Mouse (Mus musculus) thymus, postnatal 4 days (tissue): ENCODE measurements at regions not wholly inside any gene's neighbourhood (a gene's known extent, or its start where the extent isn't known, plus 50 kb on each side); places are given as distances from the start of the nearest gene placed in this dataset.

Source experiments
- DNase-seq: peaks from one replicate; pipeline ENCODE4 v3.0.0; 2021

- no peak for DNase-seq
Observed at GRCm38 (mm10) chr1:42351884-42352283, 343.7 kb upstream of the Pou3f3 start.

DNA sequence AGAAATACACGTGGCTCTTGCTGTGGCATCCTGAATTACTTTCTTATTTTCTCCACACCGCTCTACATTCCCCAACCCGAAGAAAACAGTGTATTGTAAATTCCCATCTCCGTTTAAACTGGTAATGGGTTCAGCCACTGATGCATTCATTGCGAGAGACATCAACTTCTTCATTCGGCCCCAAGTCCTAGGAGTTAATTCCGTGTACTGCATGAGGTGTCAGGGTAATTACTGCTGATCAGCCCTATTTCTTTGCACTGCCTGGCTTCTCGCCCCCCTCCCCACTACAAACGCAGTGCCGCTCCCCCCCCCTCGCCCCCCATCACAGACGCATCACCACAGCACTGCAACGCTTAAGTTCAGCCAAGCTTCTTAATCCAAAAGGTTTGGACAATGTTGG, 343.2 kb upstream of the Pou3f3 start:
- no peak for DNase-seq

DNA sequence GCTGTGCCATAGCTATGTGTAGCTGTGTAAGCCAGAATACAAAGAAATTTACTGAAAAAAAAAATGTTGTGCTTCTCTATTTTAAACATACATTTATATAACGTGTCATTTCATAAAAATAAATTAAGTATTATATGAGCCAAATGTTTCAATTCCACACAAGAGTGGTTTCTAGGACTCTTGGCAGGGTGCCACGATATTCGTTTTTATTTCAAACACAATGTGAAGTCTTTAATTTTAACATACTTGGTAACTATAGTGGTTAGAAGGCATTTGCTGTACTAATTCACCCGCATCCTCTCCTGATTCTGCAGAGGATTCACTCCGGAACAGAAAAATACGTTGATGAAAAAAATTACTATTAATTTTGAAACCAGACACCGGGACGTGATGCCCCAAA, 342.5 kb upstream of the Pou3f3 start:
- no peak for DNase-seq

DNA sequence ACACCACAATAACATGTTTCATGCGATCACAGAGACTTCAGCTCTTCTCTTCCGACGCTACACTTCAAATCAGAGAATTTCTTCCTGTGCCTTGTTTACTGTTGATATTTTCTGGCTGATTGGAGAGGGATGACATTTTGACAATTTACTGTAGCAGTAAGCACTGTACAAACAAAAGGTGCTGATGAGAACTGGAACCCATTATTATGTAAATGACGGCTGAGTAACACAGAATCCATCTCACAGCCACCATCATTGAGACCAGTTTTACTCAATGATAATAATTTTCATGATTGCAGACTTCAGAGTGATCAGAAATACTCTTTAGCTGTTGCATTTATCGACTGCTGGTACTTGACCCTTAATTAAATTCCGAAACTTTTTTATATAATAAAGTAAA, 341.5 kb upstream of the Pou3f3 start:
- no peak for DNase-seq

GRCm38 (mm10) chr1:42362438-42362837, 333.1 kb upstream of the Pou3f3 start:
- DNase-seq, result no peak

GRCm38 (mm10) chr1:42365648-42366324, 329.8 kb upstream of the Pou3f3 start:
- DNase-seq, result no peak

DNA sequence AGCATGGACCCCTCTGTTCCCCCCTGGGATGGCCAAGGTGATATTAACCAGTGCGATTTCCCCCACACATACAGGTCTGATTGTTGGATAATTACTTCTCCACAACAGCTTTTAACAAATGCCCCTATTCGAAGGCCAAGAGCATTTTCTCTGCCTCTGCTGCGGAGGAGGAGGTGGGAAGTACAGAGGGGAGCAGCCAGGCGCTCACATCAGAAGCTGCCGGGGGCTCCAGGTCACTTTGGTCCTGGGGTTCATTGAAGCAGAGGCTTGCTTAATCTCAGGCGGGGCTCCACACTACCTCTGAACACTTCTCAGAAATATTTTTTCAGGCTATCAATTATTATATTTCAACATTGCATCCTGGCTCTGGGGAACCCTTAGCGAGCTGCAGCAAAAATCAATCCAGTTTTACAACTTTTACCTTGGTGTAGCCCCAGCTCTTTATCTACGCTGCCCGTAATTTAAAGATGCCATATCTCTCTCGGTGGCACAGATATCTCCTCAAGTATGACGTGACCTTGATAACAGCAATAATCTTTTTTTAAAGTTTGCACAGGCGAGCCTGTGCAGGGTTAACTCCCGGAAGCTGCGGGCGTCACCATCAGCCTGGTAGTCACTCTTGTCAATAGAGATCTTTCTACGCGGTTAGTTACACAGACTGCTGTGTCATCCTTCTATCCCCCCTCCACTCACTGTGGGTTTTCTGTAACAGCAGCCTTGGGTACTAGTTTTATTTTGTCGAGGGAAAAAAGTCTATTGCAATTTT, 307.5 kb upstream of the Pou3f3 start:
- DNase-seq, result no peak

- DNase-seq, result no peak
Observed at GRCm38 (mm10) chr1:42388740-42389139, 306.8 kb upstream of the Pou3f3 start.

- DNase-seq, result no peak
Observed at GRCm38 (mm10) chr1:42395651-42396260, 299.8 kb upstream of the Pou3f3 start.

DNA sequence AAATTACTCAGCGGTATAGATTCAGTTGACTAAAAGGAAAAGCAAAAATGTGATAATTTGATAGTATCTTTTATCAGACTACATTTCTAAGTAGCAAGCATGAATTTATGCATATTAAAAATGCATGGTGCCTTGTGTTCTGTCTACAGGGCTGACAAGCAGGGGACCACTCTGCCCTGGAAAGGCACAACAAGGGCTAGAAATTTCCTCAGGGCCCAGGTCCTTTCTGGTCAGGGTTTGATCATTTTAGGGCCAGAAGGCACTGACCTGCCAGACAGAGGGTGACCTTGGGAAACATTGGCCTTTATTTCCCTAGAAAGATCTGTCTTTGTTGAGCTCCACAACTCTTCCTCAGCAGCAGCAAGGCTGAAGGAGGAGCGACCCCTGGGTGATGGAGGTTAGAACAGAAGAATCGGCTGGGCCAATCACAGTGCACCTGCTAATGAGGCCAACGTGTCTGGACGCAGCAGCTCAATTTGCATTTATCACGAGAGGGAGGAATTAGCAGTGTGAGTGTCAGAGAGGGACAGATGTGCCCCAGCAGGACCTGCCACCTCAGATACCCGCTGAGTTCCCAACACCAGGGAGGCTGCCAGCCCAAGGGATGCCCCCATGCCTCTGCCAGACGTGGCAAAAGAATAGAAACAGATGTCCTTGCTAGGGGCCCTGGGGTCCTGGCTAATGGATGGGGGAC, 297.0 kb upstream of the Pou3f3 start:
- DNase-seq, result no peak

- DNase-seq, result no peak
Observed at GRCm38 (mm10) chr1:42415817-42416538, 279.6 kb upstream of the Pou3f3 start.

- no peak for DNase-seq
Observed at GRCm38 (mm10) chr1:42416539-42417218, 278.9 kb upstream of the Pou3f3 start.

DNA sequence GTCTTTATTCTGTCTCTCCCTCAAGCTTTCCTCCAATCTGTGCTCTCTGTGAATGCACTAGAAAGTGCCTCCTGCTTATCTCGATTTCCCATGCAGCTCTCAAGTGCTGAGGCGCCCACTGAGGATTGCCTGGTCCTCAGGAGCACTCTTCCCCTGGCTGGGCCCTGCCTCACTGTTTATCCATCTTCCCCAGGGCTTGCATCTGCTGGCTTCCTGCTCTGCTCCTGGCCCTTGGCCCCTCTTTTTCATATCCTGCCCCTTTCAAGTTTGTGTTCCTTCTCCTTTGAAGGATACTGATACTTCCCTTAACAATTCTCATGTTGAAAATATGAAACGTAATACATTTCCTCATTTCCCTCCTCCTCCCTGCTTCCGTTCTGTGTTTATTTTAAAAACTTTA, 277.8 kb upstream of the Pou3f3 start:
- DNase-seq, result no peak

- no peak for DNase-seq
Observed at GRCm38 (mm10) chr1:42418233-42418632, 277.3 kb upstream of the Pou3f3 start.

DNA sequence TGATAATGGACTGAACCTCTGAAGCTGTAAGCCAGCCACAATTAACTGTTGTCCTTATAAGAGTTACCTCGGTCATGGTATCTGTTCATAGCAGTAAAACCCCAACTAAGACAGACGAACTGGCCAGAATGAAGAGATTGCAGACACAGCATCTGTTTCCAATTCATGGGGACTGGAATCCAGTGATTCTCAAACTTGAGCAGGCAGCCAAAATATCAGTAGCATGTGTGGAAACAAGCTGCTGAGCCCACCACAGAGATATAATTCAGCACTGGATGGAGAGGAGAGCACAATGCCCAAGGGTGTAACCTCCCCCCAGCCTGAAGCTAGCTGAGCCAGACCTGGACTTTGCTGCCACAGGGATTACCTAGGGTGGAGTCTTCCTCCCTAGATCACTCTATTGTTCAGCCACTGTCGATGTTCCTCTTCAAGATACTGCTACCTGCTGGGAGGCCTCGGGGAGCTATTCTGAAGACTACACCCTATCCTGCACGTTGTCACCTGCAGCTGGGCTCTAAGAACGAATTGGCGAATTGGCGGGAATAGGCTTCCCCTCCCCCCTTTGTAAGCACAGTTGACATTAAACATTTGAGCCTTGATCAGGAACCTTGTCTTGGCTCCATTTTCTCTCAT, 259.1 kb upstream of the Pou3f3 start:
- no peak for DNase-seq

- DNase-seq, result no peak
Observed at GRCm38 (mm10) chr1:42468365-42468764, 227.2 kb upstream of the Pou3f3 start.

DNA sequence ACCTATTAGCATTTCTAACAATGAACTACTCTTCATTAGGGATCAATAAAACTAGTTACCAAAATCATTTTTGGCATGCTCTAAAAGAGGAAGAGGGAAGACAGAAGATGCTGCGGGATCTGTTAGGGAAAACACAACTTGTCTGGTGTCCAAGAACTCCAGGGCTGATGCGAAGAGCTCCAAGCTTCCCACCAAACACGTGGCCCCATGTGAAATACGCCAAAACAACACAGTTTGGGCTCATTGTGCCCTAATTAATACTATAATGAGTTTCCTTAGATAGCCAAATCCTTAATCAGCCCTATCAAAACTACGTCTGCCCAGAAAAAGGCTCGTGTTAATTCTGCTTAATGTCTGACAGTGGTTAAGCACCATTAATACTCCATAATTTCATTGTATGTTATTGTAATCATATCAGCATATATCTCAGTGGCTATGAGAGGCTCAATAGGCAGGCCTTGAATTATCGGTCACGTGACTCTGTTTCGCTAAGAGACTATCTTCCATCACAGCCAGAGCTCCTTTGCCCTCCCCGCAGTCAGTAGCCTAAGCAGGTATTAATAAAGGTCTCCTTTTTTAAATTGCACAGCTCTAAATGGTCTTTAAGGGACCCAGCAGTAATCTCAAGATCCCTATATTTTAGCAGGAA, 223.6 kb upstream of the Pou3f3 start:
- no peak for DNase-seq

DNA sequence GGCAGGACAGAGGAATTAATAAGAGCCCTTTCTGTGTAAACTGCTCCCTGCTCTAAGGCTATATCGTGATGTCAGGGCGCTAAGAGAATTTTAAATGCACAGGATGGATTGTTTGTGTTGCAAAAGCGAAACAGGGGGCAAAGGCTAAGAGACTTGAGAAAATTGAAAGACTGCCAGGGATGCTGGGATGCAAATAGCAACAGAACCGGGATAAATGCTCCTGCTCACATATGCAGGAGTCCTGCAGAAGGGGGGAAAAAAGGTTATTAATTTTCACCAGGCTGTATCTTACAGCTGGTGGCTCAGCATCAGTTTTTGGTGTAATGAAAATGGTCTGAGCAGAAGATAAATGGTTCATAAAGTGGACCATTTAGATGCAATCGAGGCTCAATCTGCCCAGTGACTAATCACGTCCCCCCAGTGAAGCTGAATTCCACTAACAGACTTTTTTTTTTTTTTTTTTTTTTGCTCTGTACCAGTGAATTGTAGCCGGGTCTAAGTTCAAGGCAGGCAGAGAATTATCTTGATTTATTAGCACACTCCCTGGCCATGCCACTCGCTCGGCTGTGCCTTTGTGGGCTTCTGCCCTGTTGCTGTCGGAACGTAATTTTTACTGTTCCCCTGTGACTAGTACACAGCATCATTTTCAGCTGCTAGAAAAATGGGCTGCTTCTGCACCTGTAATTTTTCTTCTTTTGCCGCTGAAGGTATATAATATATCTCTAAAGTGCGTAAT, 222.9 kb upstream of the Pou3f3 start:
- no peak for DNase-seq

DNA sequence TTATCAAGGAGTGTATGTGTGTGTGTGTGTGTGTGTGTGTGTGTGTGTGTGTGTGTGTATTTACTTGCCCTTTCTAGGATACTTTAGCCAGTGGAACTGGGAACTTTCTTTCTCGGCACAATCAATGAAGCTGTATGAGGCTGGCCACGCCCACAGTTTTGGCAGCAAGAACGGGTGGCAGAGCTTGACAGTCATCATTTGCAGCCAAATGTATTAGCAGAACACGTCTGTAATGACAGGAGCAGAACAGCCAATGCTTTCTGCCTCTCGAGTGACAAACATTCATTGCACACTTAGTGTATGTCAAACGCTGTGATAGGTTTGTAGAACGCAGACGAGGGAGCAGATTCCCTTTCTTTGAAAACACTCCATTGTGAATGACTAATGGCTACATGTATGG, 221.4 kb upstream of the Pou3f3 start:
- no peak for DNase-seq

DNA sequence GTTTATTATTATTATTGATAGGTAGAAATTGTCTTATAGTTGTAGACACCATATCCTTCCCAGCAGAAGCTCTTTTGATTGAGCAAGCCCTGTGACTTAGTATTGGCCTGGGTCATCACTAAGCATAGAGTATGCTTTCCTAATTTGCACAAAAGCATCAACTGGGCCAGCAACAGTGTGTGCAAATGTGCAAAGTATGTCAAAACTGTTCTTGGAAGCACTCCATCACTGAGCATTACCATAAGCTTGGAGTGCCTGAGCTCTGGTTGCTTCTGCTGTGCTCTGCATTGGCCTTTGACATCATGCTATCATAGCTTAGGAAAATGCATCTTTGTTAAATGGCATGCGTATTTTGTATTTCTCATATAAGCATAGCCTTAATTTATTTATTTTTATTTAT, 220.7 kb upstream of the Pou3f3 start:
- no peak for DNase-seq

DNA sequence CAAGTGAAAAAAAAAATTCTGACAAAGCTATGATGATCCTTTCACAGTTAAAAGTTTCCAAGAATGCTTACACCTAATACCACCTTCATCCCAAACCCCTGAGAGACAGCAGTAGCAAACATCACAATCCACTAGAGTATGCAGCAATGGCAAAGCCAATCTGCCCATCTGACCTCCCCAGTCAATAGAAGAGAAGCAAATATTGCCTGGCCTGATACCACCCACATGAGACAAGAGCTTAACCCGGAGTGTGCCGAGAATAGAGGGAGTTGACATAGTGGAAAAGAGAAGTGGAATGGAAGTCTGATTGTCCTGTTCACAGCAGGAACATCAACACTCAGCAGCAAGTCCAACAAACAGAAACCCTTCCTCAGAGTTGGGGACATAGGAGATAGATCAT, 219.9 kb upstream of the Pou3f3 start:
- DNase-seq, result no peak
